24 mouse cellular contexts compared by ENCODE assay signal in the genomic region with DNA sequence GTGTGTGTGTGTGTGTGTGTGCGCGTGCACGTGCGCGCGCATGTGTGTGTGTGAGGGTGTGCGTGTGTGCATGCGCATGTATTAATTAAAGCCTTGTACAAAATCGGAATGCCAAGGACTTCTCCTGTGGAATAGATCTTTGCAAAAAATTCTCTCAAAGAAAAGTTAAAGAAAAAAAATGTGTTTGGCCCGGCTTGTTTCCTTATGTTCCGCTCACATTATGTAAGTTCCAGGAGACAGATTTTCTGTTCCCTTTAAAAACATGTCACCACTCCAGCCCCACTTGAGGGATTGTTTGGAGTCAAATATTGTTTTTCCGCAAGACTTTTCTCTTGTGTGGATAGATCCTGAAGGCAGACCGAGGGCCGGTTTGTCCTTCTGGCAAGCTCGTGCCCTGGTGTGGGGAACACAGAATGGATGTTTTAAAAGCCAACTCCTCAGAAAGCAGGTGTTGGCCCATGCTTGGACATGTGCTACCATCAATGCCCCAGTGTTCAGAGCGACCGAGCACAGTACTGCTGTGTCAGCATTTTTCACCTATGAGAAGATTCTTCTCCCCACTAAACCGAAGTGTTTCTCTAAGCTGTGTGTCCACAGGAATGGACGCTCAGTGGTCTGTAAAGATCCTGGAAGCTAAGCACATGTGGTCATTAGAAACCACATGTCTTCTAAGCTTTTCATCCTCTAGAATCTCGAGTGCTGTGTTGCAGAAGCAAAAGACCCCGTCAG. TPM values are rescaled to one million over a fixed set of nuclear protein-coding genes. Genes with fewer than 3 reads are reported as not detected.
DNase-seq lines count a peak whose midpoint lies in the region; ATAC-seq and TF ChIP-seq lines count a peak whose summit lies in the region.
"Had no signal": no experiment of that assay in that cellular context is flagged by ENCODE, and none has a peak within 500 bp of the region (broad histone marks: within the 10 kb centered on the region; RNA-seq: fewer than 3 reads in every experiment).

No protein-coding gene starts in this region.

- TF ChIP-seq EP300 in CH12.LX (IDR thresholded peaks at IDR 0.05; ENCODE audit: low read length): no peak

- TF ChIP-seq POLR2A in CH12.LX (IDR thresholded peaks at IDR 0.05; ENCODE audit: low read depth, low read length): no peak
- no peak for TF ChIP-seq POLR2A in cortical plate, adult 2 months (IDR thresholded peaks at IDR 0.05; ENCODE audit: extremely low read depth, insufficient read depth, low read length)

- no peak overlapping the region for H3K9ac ChIP-seq in CH12.LX (ENCODE audit: insufficient read depth, low read depth)
- H3K9ac ChIP-seq: embryonic facial prominence, embryonic 13.5 days; forebrain, embryonic 12.5 days; heart, embryonic 13.5 days; hindbrain, embryonic 14.5 days; limb, embryonic 12.5 days; lung, embryonic 15.5 days; stomach, embryonic 15.5 days had no signal

- no peak overlapping the region for H3K4me2 ChIP-seq in CH12.LX (ENCODE audit: insufficient read depth, low read depth, poor library complexity, severe bottlenecking)
- H3K4me2 ChIP-seq: embryonic facial prominence, embryonic 13.5 days; forebrain, embryonic 12.5 days; heart, embryonic 13.5 days; hindbrain, embryonic 14.5 days; limb, embryonic 12.5 days; lung, embryonic 15.5 days; midbrain, embryonic 11.5 days; stomach, embryonic 15.5 days had no signal

- in situ Hi-C loops in CH12.LX (cut with MboI; ENCODE audit: low pct_ligation_motif_present, low pct_unique_long_range_greater_than_20kb, low sequenced_read_pairs): no loop called here

- no peaks in the 10 kb centered on the region for H3K79me2 ChIP-seq in CH12.LX (replicated peaks; ENCODE audit: control insufficient read depth, extremely low read depth, insufficient read depth, poor library complexity, severe bottlenecking)

- dilution Hi-C loops in CH12.LX (cut with MboI; ENCODE audit: extremely low pct_ligation_motif_present, extremely low pct_unique_long_range_greater_than_20kb, low sequenced_read_pairs): no loop called here

- DNase-seq in cerebellum, adult 8-10 months: peak; percentile 22
- no peak for DNase-seq in cerebellum, postnatal 4 days (ENCODE audit: low spot score in 2 of 2)
- no peak for DNase-seq in frontal cortex, postnatal 25 days (ENCODE audit: low spot score in 2 of 2)
- no peak for DNase-seq in CH12.LX (ENCODE audit: extremely low read depth)
- DNase-seq: adrenal gland, postnatal 25 days; embryo, embryonic 11 days; heart, postnatal 10 days; kidney, adult 9 months; kidney, postnatal 14 days; right cerebral cortex, postnatal 25 days; thymus, postnatal 25 days had no signal

- TF ChIP-seq RAD21 in CH12.LX (IDR thresholded peaks at IDR 0.05; ENCODE audit: low read depth, low read length): no peak

- H3K27ac ChIP-seq in CH12.LX (ENCODE audit: insufficient read depth, low read depth): no peak overlapping the region
- H3K27ac ChIP-seq in cortical plate, adult 2 months (ENCODE audit: insufficient read depth, low read length): 0 out of 2 replicates have a peak overlapping the region, but pooled peaks have one; percentile 51
- H3K27ac ChIP-seq: embryonic facial prominence, embryonic 13.5 days; forebrain, embryonic 12.5 days; heart, embryonic 13.5 days; hindbrain, embryonic 14.5 days; limb, embryonic 12.5 days; lung, embryonic 15.5 days; stomach, embryonic 15.5 days had no signal

- no peak for TF ChIP-seq CTCF in CH12.LX (conservative IDR thresholded peaks at IDR 0.05 in 1 of 2, IDR thresholded peaks at IDR 0.05 in 1 of 2; ENCODE audit: low read depth in 2 of 2, low read length in 2 of 2)
- TF ChIP-seq CTCF in cortical plate, adult 2 months (IDR thresholded peaks at IDR 0.05; ENCODE audit: extremely low read depth, insufficient read depth, low read length): no peak

- H3K9me3 ChIP-seq in CH12.LX (replicated peaks; ENCODE audit: low read length): no peaks in the 10 kb centered on the region
- H3K9me3 ChIP-seq: embryonic facial prominence, embryonic 13.5 days; forebrain, embryonic 12.5 days; heart, embryonic 13.5 days; limb, embryonic 12.5 days; lung, embryonic 15.5 days; stomach, embryonic 15.5 days had no signal

- ATAC-seq in frontal cortex, adult (ENCODE audit: low TSS enrichment): peak; percentile 31
- no peak for ATAC-seq in erythroblast, adult 5-6 weeks (replicated peaks; ENCODE audit: low FRiP score, poor library complexity, severe bottlenecking)
- ATAC-seq: intestine, postnatal 0 days; midbrain, embryonic 16.5 days had no signal

- H3K36me3 ChIP-seq in CH12.LX (replicated peaks in 1 of 2; ENCODE audit: control insufficient read depth in 1 of 2, insufficient read depth in 1 of 2, low read length in 1 of 2): peaks cover 0 to 13% of the 10 kb centered on the region in 2 experiments
- H3K36me3 ChIP-seq: forebrain, embryonic 12.5 days had no signal

- no peak overlapping the region for H3K4me3 ChIP-seq in CH12.LX (replicated peaks in 1 of 3; ENCODE audit: low read depth in 2 of 3, low read length in 2 of 3, poor library complexity in 1 of 3)
- H3K4me3 ChIP-seq in cortical plate, adult 2 months (ENCODE audit: insufficient read depth, low read length): no peak overlapping the region
- H3K4me3 ChIP-seq: embryonic facial prominence, embryonic 13.5 days; forebrain, embryonic 12.5 days; heart, embryonic 13.5 days; limb, embryonic 12.5 days; lung, embryonic 15.5 days; stomach, embryonic 15.5 days had no signal

- H3K4me1 ChIP-seq in CH12.LX (ENCODE audit: control insufficient read depth in 1 of 2, insufficient read depth in 2 of 2): peaks cover 2 to 10% of the 10 kb centered on the region in 2 experiments; a peak in 2 of 4 replicates
- H3K4me1 ChIP-seq in cortical plate, adult 2 months (ENCODE audit: control insufficient read depth, insufficient read depth, low read length): peaks cover 14% of the 10 kb centered on the region
- H3K4me1 ChIP-seq: forebrain, embryonic 12.5 days; stomach, embryonic 15.5 days had no signal

- H3K27me3 ChIP-seq in CH12.LX (replicated peaks): no peaks in the 10 kb centered on the region
- H3K27me3 ChIP-seq: embryonic facial prominence, embryonic 13.5 days; forebrain, embryonic 12.5 days; heart, embryonic 13.5 days; limb, embryonic 12.5 days; lung, embryonic 15.5 days; stomach, embryonic 15.5 days had no signal

TF ChIP-seq in CH12.LX, 34 proteins besides CTCF, POLR2A, EP300 and RAD21:
- TF ChIP-seq USF1 (IDR thresholded peaks at IDR 0.05; ENCODE audit: low read depth, low read length) (no peak), KAT2A (IDR thresholded peaks at IDR 0.05; ENCODE audit: insufficient replicate concordance, low read length) (no peak), MAFK (IDR thresholded peaks at IDR 0.05; ENCODE audit: insufficient replicate concordance, low read length) (peak; percentile 96), MYC (IDR thresholded peaks at IDR 0.05; ENCODE audit: low read depth, low read length) (no peak), MAZ (IDR thresholded peaks at IDR 0.05; ENCODE audit: low read depth, low read length) (no peak), PAX5 (IDR thresholded peaks at IDR 0.05; ENCODE audit: low read length) (no peak)

RNA-seq across cellular contexts. Expression of a gene that starts 51.1 kb away (rescaled TPM):
- total RNA-seq in CH12.LX (2012; rRNA removed) (2.5 and 2.7 TPM in 2 replicates), CH12.LX (2014; rRNA removed) (3.1 and 3.5 TPM in 2 replicates)
- 4.5 and 4.7 TPM in 2 replicates for polyA plus RNA-seq in CH12.LX (2012; ENCODE audit: insufficient read length, low read depth)
- 27.6 and 29.9 TPM in 2 replicates for polyA plus RNA-seq in cortical plate, adult 2 months (2012; rRNA removed)
- total RNA-seq in erythroblast, adult 5-6 weeks (2015; ENCODE audit: low replicate concordance): 0.19 and 1.3 TPM in 2 replicates
- 0.60 and 1.5 TPM in 2 replicates for total RNA-seq in erythroblast, adult 5-6 weeks (2017; ENCODE audit: low replicate concordance)
